Mouse (Mus musculus) spleen, adult 2 months (tissue): ENCODE data around the gene Anxa1.

Experiments
- CTCF ChIP-seq: fragments of 200-500 bp; IDR thresholded peaks from 2 replicates; pipeline ENCODE4 v1.5.1; 2011; ENCODE audit warnings: mild to moderate bottlenecking, inconsistent platforms; ENCODE audit not compliant: insufficient read depth, insufficient read length, insufficient replicate concordance; ENCODE audit errors: extremely low read depth
- POLR2A ChIP-seq: fragments of 200-500 bp; IDR thresholded peaks from 2 replicates; pipeline ENCODE4 v1.6.1; 2011; ENCODE audit warnings: low read depth, low read length, inconsistent platforms

- TF ChIP-seq CTCF, result no peak
- no peak for TF ChIP-seq POLR2A
These were observed 14.3 kb upstream of the Anxa1 start for GRCm38 (mm10) chr19:20405015-20405414.
